Mouse (Mus musculus) forebrain, embryonic 11.5 days (tissue): ENCODE measurements at regions not wholly inside any gene's neighbourhood (a gene's known extent, or its start where the extent isn't known, plus 50 kb on each side); places are given as distances from the start of the nearest gene placed in this dataset. TPM values are rescaled to one million over a fixed set of nuclear protein-coding genes. Genes with fewer than 3 reads are reported as not detected.

ENCODE experiments used
- ATAC-seq: fragments of 200-750 bp; cut with Nextera tagmentation; replicated peaks from 2 replicates; pipeline ENCODE4 v1.8.0; 2017; ENCODE audit warnings: moderate TSS enrichment; ENCODE audit not compliant: low FRiP score
- DNase-seq: peaks from one replicate; pipeline ENCODE4 v3.0.0-alpha.2; 2017; ENCODE audit warnings: low spot score
- H3K27ac ChIP-seq: fragments of 300-500 bp; sonication (generic); 2 replicates; pipeline ENCODE4 v1.5.1; 2014; ENCODE audit warnings: low read depth, low read length
- H3K27me3 ChIP-seq: fragments of 300-500 bp; sonication (generic); 2 replicates; pipeline ENCODE4 v1.6.1; 2014; ENCODE audit warnings: mild to moderate bottlenecking, low read length, mixed read lengths; ENCODE audit not compliant: control insufficient read depth, insufficient read depth
- H3K36me3 ChIP-seq: fragments of 300-500 bp; sonication (generic); 2 replicates; pipeline ENCODE4 v1.6.1; 2014; ENCODE audit warnings: mild to moderate bottlenecking, low read length, moderate library complexity, mixed read lengths; ENCODE audit not compliant: control insufficient read depth, insufficient read depth
- H3K4me1 ChIP-seq: fragments of 300-500 bp; sonication (generic); replicated peaks from 2 replicates; pipeline ENCODE4 v1.6.1; 2014; ENCODE audit warnings: low read length, mixed read lengths; ENCODE audit not compliant: control insufficient read depth, insufficient read depth
- H3K4me2 ChIP-seq: fragments of 300-500 bp; sonication (generic); 2 replicates; pipeline ENCODE4 v1.6.1; 2014; ENCODE audit warnings: low read depth, mild to moderate bottlenecking, low read length, moderate library complexity, mixed read lengths; ENCODE audit not compliant: severe bottlenecking
- H3K4me3 ChIP-seq: fragments of 300-500 bp; sonication (generic); 2 replicates; pipeline ENCODE4 v1.5.1; 2014; ENCODE audit warnings: low read depth, low read length
- H3K9ac ChIP-seq: fragments of 300-500 bp; sonication (generic); 2 replicates; pipeline ENCODE4 v1.6.1; 2014; ENCODE audit warnings: low read length
- H3K9me3 ChIP-seq: fragments of 300-500 bp; sonication (generic); 2 replicates; pipeline ENCODE4 v1.6.1; 2016; ENCODE audit warnings: low read length, mixed read lengths; ENCODE audit not compliant: control insufficient read depth
- WGBS: fragments of 180-500 bp; shearing (Covaris S2); extraction: QIAGEN DNeasy Blood & Tissue Kit; methylation state at CpG from one replicate; pipeline ENCODE4 v1.1.7; 2014; 5-methylcytosine and 5-hydroxymethylcytosine counted together
- microRNA-seq: library from miRNA; unstranded; fragments of <30 nt; microRNA quantifications from one replicate; pipeline ENCODE4, GENCODE M21; 2016; ENCODE audit not compliant: insufficient number of aligned reads

- H3K4me2 ChIP-seq: no peak overlapping the region
- no peak overlapping the region for H3K4me3 ChIP-seq
- no peaks in the 10 kb centered on the region for H3K9me3 ChIP-seq
- H3K4me1 ChIP-seq: peaks cover 4% of the 10 kb centered on the region
- DNase-seq: no peak
- 45% methylated on average over 15 of the region's 15 CpGs for WGBS
- no peaks in the 10 kb centered on the region for H3K27me3 ChIP-seq
- no peak overlapping the region for H3K27ac ChIP-seq
- H3K36me3 ChIP-seq: no peaks in the 10 kb centered on the region
- ATAC-seq: no peak
- H3K9ac ChIP-seq: no peak overlapping the region
Observed at GRCm38 (mm10) chr12:109400936-109401586, 51.6 kb upstream of the Dlk1 start.

GRCm38 (mm10) chr12:109401696-109402095 lies 50.9 kb upstream of the Dlk1 start:
- Histone ChIP-seq H3K36me3 (no peaks in the 10 kb centered on the region), H3K4me2 (no peak overlapping the region), H3K27ac (no peak overlapping the region), H3K4me3 (no peak overlapping the region), H3K4me1 (peaks cover 4% of the 10 kb centered on the region), H3K9me3 (no peaks in the 10 kb centered on the region), H3K27me3 (no peaks in the 10 kb centered on the region), H3K9ac (no peak overlapping the region)
- DNase-seq: no peak
- 73% methylated on average over 6 of the region's 6 CpGs for WGBS
- no peak for ATAC-seq

DNA sequence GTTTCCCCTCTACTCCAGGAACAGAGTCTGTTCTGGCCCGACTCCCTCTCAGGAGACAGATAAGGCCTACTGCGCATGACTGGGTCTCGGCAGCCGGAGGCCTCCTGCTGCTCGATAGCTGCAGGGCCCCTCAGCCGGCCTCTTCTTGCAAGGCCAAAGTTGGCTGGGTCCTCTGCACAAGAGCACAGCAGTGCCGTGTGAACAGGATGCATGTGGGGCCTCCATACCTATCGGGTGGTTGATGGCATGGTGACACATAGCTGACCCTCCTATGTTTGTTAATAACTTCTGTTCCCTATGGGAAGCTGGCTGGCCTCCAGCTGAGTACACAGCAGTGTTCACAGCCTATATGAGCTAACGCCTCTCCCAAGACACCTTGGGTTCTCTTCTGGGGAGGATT lies 50.4 kb upstream of the Dlk1 start:
- H3K27ac ChIP-seq: no peak overlapping the region

More for the DNA sequence above, 50.4 kb upstream of the Dlk1 start:
- Histone ChIP-seq H3K9me3 (no peaks in the 10 kb centered on the region), H3K9ac (no peak overlapping the region), H3K4me1 (peaks cover 4% of the 10 kb centered on the region), H3K36me3 (no peaks in the 10 kb centered on the region), H3K4me3 (no peak overlapping the region), H3K27me3 (no peaks in the 10 kb centered on the region), H3K4me2 (no peak overlapping the region)
- DNase-seq: no peak
- ATAC-seq: no peak
- 48% methylated on average over 9 of the region's 9 CpGs for WGBS

Small RNA genes in the stretch of these regions (microRNA-seq; reads per million reads assigned to microRNA genes)
- gene Gm22234 (not detected), gene Gm25297 (not detected)
